Mouse (Mus musculus) testis, adult 2 months (tissue): ENCODE results near the gene Zfp513. TPM values are rescaled to one million over a fixed set of nuclear protein-coding genes. Genes with fewer than 3 reads are reported as not detected.

Experiments
- H3K27ac ChIP-seq: fragments of 200-500 bp; 2 replicates; pipeline ENCODE4 v1.5.1; 2012; ENCODE audit warnings: low read depth, low read length; ENCODE audit not compliant: control insufficient read depth, insufficient read depth
- H3K27me3 ChIP-seq: fragments of 200-500 bp; 2 replicates; pipeline ENCODE4 v1.6.1; 2012; ENCODE audit warnings: mild to moderate bottlenecking, low read length, moderate library complexity; ENCODE audit not compliant: control insufficient read depth, insufficient read depth
- H3K36me3 ChIP-seq: fragments of 200-500 bp; 2 replicates; pipeline ENCODE4 v1.6.1; 2012; ENCODE audit warnings: mild to moderate bottlenecking, low read length; ENCODE audit not compliant: control insufficient read depth, insufficient read depth
- H3K4me1 ChIP-seq: fragments of 200-500 bp; 2 replicates; pipeline ENCODE4 v1.6.1; 2012; ENCODE audit warnings: low read length; ENCODE audit not compliant: control insufficient read depth, insufficient read depth
- H3K4me3 ChIP-seq: fragments of 200-500 bp; 2 replicates; pipeline ENCODE4 v1.5.1; 2012; ENCODE audit warnings: low read depth, mild to moderate bottlenecking, low read length, moderate library complexity, mixed read lengths; ENCODE audit not compliant: control insufficient read depth
- CTCF ChIP-seq: fragments of 200-500 bp; IDR thresholded peaks from 2 replicates; pipeline ENCODE4 v1.5.1; 2012; ENCODE audit warnings: low read depth, mild to moderate bottlenecking, inconsistent platforms, low read length, moderate library complexity; ENCODE audit not compliant: control insufficient read depth, insufficient read depth, insufficient replicate concordance
- POLR2A ChIP-seq: fragments of 200-500 bp; IDR thresholded peaks from 2 replicates; pipeline ENCODE4 v1.6.1; 2012; ENCODE audit warnings: low read depth, mild to moderate bottlenecking, inconsistent platforms, low read length, moderate library complexity; ENCODE audit not compliant: control insufficient read depth
- polyA plus RNA-seq: library from polyadenylated mRNA; depleted of rRNA; stranded (reverse); fragments of >200 nt; gene quantifications from 2 replicates; pipeline ENCODE4 v1.2.3, GENCODE M21; 2012; rRNA removed

Gene Zfp513
- 53.2 and 60.0 TPM in 2 replicates for polyA plus RNA-seq

- H3K27me3 ChIP-seq, result no peaks in the 10 kb centered on the region
- peak within 1 kb of the TSS; percentile 95 for H3K4me3 ChIP-seq
- TF ChIP-seq CTCF (peak; percentile 38; the same call in 1 of the 2 replicates), POLR2A (peak; percentile 93)
- peaks cover 6% of the 10 kb centered on the region for H3K4me1 ChIP-seq
- H3K27ac ChIP-seq, result peak within 1 kb of the TSS; percentile 97
- H3K36me3 ChIP-seq, result peaks cover 3% of the 10 kb centered on the region
Measured at GRCm38 (mm10) chr5:31201742-31202590, at the start of gene Zfp513. Gene Zfp513, minus strand, starts transcription at chr5:31202303.

DNA sequence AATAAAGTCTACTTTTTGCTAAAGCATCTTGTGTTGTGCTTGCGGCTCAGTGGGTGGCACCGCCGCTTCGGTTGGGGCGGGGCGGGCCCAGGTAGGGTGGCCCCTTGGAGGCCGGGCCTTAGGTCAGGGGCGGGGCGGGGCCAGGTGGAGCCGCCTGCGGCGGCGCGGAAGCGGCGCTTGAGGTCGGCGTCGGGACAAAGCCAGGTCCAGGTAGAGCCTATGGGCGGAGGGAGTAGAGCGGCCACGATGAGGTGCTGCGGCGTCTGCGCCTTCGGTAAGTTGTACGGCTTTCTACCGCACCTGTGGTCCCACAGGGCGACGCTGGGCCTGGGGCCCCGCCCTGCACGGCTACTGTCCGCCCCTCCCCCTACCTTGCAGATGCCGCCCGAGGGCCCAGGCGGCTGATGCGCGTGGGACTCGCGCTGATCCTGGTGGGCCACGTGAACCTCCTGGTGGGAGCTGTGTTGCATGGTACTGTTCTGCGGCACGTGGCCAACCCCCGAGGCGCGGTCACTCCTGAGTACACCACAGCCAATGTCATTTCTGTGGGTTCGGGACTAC lies 49.5 kb upstream of the Zfp513 start, which contains the start of gene Krtcap3:
Krtcap3 (plus strand) TSS at position 151 of the 561 bp plus-strand sequence.
- Histone ChIP-seq H3K36me3 (peaks cover 9% of the 10 kb centered on the region), H3K27ac (peak within 1 kb of the TSS; percentile 89), H3K4me1 (peaks cover 11% of the 10 kb centered on the region), H3K27me3 (no peaks in the 10 kb centered on the region), H3K4me3 (peak within 1 kb of the TSS; percentile 92)
- TF ChIP-seq CTCF (no peak), POLR2A (0 out of 2 replicates have a peak, but pooled peaks have one; percentile 22)

DNA sequence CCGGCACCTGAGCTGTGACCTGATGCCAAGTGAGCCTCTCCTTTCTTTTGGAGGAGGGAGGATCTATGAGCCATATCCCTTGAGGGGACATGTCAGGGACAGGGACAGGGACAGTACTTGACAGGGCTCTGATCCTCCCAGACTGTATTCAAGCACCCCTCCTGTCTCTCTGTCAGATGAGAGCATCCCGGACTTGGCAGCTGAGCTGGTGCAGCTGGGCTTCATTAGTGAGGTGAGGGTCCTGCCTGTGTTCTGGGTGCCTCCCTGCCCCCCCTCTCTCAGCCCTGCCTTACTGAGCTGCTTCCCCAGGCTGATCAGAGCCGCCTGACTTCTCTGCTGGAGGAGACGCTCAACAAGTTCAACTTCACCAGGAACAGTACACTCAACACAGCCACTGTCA lies 48.6 kb upstream of the Zfp513 start:
- no peak for TF ChIP-seq POLR2A
- TF ChIP-seq CTCF, result no peak
- Histone ChIP-seq H3K27me3 (no peaks in the 10 kb centered on the region), H3K4me1 (peaks cover 11% of the 10 kb centered on the region), H3K4me3 (peak overlapping the region; percentile 92), H3K27ac (no peak overlapping the region; the same call in 1 of the 2 replicates), H3K36me3 (peaks cover 9% of the 10 kb centered on the region)

DNA sequence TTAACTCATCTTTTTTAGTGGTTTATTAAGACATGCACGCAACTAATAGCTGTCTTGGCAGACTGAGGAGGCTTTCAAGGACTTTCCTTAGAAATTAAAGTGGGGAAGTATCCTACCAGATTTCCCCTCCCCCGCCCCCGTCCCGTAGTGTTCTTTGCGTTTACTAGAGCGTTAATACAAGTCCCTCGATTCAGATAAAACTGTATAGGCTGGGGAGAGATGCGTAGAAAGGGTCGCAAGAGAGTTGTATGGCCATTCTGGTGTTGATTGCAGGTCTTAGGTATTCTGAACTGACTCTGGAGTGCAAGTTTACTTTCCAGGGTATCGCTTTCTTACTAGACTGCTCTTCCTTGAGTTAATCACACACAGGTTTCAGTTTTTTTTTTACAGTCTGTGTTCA lies 40.1 kb upstream of the Zfp513 start:
- Histone ChIP-seq H3K27ac (no peak overlapping the region), H3K4me3 (no peak overlapping the region; the same call in 1 of the 2 replicates), H3K36me3 (peaks cover 1% of the 10 kb centered on the region; the same call in 1 of the 2 replicates), H3K27me3 (no peaks in the 10 kb centered on the region), H3K4me1 (peaks cover 13% of the 10 kb centered on the region)
- TF ChIP-seq CTCF (no peak), POLR2A (no peak)

DNA sequence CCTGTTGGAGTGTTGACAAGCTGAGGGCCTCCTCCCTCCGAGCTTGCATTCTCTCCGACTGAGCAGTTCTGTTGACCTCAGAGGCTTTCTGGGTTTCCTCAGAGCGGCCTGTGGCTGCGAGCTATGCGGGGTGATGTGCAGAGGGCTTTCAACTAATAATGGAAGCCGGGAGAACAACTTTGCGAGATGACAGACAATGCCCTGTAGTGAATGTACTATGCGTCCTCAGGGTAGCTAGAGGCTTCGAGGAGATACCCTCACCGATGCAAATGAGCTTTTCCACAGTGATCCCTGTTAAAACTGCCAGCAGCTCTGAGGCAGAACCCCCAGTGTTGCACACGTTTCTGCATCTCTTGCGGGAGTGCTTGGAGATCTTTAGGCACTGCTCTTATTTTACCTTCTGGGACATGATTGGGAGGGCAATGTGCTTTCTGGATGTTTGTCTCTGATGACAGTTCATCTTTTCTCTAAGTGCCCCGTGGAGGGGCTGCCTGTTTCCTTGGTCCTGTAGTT lies 39.5 kb upstream of the Zfp513 start:
- no peak for TF ChIP-seq POLR2A
- no peak for TF ChIP-seq CTCF
- Histone ChIP-seq H3K4me1 (peaks cover 13% of the 10 kb centered on the region), H3K27ac (peak overlapping the region; percentile 89), H3K27me3 (no peaks in the 10 kb centered on the region), H3K36me3 (peaks cover 1% of the 10 kb centered on the region; the same call in 1 of the 2 replicates), H3K4me3 (peak overlapping the region; percentile 88)

GRCm38 (mm10) chr5:31240637-31241521 lies 38.8 kb upstream of the Zfp513 start, which contains the start of the genes Nrbp1 and Gm9970:
Gene Nrbp1, plus strand, starts transcription at chr5:31240864.
Gene Gm9970, minus strand, starts transcription at chr5:31241232.
- peaks cover 13% of the 10 kb centered on the region for H3K4me1 ChIP-seq
- peak within 1 kb of the TSS; percentile 92 for H3K27ac ChIP-seq
- peak; percentile 95 for TF ChIP-seq POLR2A
- no peak for TF ChIP-seq CTCF
- peak within 1 kb of the TSS; percentile 88 for H3K4me3 ChIP-seq
- H3K36me3 ChIP-seq, result peaks cover 1% of the 10 kb centered on the region; the same call in 1 of the 2 replicates
- H3K27me3 ChIP-seq, result no peaks in the 10 kb centered on the region
